Mouse (Mus musculus) spleen, postnatal 10 days (tissue): ENCODE measurements around the gene Gm4756.
A peak's percentile ranks its signal among the peaks of the same experiment; 100 is the strongest.
"Not testable (repeated sequence)": the region's sequence is repeated elsewhere in the genome, so short reads cannot be mapped to it uniquely, and the experiment has no call there.

Experiments
- DNase-seq, 2 experiments: peaks; one replicate each; pipeline ENCODE4 v3.0.0; 2021 to 2022; ENCODE audit warnings: low spot score in 2 of 2

Gm4756 gene

DNA sequence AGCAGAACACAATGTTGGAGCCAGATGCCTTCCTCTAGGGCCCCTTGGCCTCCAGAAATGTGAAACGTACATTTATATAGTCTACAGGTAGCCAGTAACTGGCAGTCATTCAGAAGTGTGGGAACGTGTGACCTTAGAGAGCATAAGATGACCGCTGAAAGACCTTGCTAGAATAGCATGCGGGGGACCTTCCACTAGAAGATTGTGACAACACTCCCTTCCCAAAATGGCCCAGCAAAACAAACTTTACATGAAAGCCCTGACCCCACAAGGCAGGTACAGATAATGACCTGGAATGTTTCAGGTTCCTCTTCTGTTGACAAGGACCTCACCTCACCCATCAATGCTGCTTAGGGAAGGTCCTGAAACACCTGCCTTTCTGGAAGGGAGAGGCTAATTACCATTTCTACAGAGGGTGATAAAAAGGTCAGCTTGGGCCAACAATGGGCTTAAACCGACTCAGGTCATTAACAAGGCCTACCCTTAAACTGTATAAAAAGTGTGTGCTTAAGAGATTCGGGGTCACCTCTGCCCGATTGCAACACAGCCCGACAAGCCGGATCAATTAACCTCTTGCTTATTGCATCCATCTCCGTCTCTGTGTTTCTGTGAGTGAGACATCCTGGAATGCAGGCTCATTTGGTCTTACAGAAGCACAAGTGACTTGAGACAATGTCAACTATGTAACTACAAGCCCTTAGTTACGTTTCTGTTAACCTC, at the start of gene Gm4756:
Gm4756 (minus strand) TSS at position 51 of the 720 bp plus-strand sequence.
- DNase-seq, result no peak

DNA sequence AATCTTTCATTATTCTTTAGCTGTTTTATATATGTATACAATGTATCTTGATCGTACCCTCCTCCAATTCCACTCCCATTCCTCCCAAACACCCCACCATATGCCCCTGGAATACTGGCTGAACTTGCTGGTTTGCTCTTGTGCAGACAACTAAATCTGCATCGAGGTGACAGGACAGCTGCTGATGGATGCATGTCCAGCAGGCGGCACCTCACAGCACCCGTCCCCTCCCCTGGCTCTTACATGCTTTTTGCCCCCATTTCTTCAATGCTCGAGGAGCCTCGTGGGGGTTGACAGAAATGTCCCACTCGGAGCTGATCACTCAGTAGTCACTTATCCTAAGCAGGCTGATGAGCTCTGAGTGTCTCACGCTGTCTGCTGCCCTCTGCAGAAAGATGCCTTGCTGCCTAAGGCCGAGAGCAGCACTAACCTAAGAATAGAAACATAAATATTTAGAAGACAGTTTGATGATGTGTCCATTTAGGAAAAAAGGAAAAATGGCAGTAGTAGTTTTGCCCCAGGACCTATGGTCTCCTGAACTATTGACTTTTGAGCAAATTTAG, 45.5 kb upstream of the Gm4756 start:
- DNase-seq, result no peak

DNA sequence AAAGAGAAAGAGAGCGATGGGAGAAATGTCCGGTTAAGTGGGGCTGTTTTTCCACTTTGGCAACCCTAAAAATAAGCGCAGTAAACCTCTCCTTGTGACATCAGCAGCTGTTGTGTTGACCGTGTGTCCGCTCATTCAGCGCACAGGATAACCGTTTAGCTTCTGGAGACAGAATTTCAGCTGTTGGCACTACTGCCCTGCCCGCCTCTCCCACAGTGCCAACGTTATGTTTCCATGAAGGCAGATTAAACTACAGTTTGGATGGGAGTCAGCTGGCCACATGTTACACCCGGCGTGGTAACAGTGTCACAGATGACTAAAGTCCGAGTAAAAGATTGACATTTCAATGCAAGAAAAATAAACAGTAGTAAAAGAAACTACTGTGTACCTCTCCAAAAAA, 45.0 kb upstream of the Gm4756 start:
- no peak for DNase-seq

DNA sequence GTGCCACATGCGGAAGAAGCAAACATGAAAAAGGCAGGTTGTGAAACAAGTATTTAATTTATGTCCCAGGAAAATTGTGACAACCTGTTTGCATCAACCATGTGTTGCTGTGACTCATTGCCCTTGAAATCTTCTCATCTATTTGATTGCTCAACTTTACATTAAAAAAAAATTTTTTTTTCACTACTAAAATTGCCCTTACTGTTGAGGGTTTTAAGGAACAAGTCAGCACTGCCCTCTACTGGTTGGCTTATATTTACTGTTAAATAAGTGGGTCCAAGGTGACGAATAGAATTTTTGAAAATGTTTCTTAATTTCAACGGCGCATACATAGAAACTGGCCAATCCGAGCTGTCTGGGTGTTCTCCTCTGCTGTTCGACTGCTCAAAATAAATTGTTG, 44.4 kb upstream of the Gm4756 start:
- DNase-seq, result peak in 1 of 2 experiments; percentile 17

DNA sequence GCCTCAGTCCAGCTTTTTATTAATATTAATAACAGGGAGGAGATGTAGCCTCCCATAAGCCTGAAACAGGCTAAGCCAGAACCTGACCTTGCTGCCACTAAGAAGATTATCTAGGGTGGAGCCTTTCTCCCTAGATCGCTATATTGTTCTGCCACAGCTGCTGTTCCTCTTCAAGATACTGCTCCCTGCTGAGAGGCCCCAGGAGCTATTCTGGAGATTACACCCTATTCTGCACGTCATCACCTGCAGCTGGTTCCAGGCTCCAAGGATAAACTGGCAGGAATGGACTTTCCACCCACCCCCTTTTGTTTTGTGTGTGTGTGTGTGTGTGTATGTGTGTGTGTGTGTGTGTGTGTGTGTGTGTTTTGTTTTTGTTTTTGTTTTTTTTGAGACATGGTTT, 38.8 kb upstream of the Gm4756 start:
- DNase-seq, result not testable (repeated sequence)

DNA sequence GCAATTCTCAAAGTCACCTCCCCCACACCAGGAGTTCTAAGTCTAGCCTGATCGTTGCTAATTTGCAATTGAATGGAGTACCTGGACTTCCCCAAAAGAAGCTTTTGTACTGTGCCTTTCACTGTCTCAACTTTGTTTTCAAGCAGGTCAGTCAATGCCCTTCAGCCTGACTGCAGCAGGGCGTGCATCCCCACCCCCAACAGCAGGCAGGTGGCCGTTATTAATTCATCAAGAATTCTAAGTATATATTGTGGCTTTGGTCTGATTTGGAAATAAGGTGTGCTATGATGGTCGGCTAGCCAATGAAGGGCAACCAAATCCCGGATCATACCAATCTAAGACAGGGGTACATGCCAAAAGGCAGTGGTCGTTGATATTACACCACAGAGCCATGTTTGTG, 38.3 kb upstream of the Gm4756 start:
- not testable (repeated sequence) for DNase-seq

DNA sequence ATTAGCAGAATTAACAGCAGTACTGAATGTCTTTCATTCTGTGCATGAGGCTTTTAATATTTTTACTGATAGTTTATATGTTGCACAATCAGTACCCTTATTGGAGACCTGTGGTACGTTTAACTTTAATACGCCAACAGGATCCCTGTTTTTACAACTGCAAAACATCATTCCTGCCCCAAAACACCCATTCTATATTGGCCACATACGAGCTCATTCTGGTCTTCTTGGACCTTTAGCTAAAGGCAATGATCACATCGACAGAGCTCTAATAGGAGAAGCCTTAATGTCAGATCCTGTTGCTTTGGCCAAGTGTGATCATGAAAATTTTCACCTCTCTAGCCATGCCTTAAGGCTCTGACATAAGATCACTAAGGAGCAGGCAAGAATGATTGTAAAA, 37.1 kb upstream of the Gm4756 start:
- DNase-seq, result not testable (repeated sequence)

DNA sequence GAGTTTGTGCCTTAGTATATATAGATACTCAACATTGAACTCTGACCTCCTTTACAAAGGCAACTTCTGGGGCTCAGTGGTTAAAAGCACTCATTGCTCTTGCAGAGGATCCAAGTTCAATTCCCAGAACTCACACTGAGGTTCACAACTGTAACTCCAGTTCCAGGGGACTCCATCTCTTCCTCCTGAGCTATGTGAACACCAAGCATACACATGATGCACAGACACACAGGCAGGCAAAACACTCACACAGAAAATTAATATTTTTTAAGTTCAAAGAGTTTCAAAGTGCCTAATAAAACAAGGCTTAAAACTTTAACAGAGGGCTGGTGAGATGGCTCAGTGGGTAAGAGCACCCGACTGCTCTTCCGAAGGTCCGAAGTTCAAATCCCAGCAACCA, 34.2 kb upstream of the Gm4756 start:
- DNase-seq, result no peak

DNA sequence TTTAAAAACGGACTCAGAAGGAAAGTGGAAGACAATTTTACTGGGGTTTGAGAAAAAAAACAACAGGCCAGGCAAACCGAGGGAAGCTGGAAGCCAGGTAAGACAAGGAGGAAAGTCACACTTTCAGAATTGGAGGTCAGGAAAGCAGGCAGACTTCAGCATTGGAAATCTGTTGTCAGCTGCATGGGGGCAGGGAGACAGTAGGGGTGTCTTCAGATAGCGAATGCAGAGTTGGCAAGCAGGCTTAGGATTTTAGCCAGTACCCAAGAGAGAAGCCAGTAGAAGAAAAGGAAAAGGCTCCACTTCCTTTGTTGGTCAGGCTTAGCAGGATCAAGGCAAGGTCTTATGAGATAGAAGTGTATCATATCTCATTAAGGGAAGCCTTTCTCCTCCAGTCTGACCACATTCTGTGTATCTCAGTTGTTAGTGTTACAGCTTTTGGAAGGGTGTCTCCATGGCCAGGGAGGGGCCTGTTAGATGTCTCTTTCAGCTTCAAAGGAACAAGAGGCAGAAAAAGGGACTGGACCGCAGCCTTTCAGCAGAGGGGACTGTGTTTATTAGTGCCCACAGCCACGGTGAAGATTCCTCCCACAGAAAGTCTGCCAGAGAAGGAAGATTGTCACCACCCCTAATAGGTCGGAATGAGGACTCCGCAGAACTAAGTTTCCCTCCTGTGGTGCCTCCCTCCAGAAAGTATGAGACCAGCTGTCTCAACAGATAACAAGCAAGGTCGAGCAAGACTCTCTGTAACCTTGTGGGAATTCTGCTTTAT, 33.2 kb upstream of the Gm4756 start:
- DNase-seq, result no peak

DNA sequence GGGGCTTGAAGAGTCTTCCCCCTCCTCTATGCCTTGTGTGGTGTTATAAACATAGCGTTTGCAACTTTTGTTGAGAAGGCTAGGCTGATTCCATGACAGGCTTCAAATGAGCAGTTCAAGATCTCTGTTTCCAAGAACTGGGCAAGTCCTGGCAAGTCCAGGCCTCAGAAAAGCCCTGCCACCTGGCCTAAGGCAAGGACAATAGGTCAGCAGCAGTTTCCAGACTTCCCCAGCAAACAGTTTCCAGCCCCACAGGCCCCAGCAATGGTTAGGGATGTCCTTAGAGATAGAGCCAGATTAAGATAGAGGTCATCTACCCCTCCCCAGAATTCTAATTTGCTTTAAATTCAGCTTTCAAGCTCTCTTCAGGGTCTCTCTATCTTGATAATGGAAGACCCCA, 32.5 kb upstream of the Gm4756 start:
- DNase-seq, result no peak

DNA sequence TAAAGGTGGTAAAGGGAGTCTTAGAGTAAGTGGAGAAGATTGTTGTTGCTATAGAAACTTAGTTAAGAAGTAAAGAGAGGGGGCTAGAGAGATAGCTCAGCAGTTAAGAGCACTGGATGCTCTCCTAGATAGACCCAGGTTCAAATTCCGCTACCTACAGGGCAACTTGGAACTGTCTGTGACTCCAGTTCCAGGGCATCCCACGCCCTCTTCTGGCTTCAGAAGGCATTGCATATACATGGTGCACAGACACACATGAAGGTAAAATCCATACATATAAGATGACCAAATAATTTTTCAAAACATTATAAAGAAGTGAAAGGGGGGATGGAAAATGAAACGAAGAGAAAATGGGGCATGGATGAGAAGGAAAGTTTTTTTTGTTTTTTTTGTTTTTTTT, 30.2 kb upstream of the Gm4756 start:
- DNase-seq, result no peak

DNA sequence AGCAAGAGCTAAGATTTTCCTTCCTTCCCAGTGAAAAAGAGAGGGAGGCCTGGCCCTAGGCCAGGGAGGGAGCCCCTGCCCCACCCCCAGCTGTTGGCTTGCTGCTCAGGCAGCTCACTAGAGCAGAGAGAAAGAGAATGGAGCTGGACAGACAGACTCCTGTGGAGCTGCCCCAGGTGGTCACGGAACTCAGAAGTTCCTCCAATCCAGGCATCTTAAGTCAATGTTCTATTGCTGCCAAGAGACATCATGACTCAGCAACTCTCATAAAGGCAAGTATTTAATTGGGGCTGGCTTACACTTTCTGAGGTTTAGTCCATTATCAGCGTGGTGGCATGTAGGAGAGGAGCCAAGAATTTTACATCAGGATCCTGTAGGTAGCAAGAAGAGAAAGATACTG, 25.4 kb upstream of the Gm4756 start:
- DNase-seq, result no peak

DNA sequence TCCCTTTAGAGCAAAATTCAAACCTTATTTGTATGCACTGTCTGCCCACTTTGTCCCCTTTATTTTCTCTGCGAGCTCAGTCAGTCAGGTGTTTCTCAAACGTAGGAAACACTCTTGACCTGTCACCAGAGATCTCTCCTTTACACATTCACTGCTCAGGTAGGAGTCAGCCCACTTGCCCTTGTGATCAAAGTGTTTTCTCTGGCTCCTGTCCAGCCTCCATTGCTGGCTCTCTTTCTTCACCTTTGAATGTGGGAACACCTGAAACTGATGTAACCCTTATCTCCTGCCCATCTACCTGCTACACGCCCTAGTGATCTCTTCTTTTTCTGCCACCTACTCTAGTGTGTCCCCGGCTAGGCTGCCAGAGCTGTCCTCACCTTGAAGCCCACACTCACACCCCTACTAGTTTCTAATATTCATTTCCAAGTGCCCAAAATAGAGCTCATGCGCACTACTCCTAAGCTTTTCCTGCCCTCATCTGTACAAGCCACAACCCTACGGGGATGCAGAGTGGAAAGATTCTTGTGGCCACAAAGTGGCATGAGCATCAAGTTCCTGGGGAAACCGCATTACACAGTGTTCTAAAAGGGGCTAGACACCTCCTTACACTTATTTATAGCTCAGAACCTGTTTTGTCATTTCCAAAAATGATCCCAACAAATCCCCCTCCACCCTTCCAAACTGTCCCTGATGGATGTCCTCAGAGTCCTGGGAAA, 24.8 kb upstream of the Gm4756 start:
- DNase-seq, result no peak

DNA sequence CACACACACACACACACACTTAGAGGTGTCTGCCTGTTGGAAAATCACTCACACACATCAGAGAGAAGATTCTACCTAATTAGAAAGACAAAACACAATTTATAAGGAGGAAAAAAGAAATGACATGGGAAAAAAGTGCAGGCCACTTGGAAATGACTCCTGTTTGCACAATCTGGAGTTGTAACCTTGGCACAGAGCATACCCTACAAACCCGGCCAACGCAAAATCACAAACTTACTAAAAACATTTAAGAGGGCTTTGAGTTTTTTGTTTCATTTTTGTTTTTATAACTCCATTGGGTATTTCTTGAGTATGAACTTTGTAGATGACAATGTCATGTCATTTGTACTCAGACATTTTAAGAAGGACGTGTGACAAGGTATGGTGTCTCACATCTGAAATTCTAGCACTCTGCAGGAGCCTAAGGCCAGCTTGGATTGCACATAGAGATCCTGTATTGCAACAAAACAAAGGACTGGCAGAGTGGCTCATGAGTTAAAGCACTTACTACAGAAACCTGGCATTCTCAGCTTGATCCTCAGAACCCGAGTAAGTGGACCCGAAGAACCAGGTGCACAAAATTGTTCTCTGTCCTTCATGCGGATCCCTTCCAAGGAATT, 22.2 kb upstream of the Gm4756 start:
- DNase-seq, result no peak

DNA sequence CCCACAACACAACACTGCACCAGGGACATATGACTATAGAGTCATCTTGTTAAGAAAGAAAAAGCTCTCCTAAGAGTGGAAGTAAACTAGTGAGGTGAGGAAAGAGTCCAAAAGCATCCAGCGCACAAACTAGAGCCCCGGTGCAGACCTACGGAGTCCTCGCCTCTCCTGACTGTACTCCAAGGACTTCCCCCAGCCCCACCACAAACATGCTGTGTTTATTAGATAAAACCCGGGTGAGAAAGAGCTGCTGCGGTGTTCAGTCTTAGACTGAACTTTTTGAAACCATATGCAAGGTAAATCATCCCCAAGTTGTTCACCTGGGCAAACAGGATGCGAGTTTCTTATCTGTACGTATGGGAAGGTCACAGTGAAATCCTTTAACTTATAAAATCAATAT, 21.5 kb upstream of the Gm4756 start:
- DNase-seq, result no peak

DNA sequence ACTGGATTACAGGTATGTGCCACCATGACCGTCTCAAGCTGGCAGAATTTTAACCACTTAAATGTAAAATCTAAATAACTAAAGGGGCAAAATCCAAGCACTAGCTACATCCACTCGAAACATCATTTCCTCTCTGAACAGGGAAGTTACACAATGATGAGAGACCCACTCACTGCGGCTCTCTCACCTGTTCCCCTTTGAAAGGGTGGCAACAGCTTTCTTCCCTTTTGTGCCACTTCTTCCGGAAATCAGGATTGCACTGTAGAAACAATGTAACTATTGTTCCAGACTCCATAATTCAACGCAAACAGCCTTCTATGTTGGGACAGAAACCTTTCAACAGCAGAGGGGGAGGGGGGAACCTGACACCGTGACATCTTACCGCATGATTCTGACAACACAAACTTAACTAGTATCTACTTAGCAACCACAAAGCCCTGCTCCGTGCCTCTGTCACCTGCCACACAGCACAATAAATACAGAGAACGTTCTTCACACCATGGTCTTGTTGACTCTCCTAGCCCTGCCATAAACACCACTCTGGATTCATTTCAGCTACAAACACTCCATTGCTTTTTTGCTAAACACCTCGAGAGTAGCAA, 18.5 kb upstream of the Gm4756 start:
- no peak for DNase-seq

DNA sequence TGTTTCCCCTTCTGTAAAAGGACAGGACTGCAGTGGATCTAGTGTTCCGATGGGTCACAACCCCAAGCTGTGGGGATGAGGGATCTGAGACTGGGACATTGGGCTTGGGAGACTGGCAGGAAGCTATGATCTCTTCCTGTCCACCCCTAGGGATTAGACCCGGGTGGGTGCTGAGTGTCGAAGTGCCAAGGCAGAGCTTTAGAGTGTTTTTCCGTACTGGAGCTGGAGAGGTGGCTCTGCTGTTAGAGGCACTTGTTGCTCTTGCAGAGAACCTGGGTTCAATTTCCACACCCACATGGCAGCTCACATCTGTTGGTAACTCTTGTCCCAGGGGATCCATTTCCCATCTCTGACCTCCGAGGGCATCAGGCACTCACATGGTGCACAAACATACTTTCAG, 16.6 kb upstream of the Gm4756 start:
- no peak for DNase-seq

DNA sequence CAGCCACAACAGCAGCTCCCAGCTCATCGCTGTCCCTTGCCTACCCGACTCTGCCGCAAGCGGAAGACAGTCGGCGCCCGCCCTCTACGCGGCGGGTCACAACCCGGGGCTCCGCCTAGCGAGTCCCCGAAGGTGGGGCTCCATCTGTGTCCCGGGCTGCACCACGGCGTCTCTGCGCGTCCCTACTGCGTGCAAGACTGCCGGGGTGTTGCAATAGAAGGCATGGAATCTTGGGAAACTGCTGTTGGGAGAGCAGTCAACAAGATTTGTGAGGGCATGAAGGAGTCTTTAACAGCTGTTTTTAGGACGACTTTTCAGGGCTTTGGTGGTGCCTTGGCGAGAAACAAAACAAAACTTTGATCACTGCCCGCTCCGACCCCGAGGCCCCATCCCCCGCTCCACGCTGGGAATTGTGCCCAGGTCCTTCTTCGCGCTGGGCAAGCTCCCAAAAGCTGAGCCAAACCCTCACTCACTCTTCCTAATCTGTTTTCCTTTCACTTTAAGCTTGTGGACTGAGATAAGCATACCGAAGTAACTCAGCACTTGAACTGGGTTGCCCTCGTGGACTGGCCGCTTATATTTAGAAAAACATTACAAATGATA, 15.4 kb upstream of the Gm4756 start, which contains the start of gene Dhrs7:
Dhrs7 (minus strand) TSS at position 175 of the 603 bp plus-strand sequence.
- peak; percentile 49 to 82 for DNase-seq

DNA sequence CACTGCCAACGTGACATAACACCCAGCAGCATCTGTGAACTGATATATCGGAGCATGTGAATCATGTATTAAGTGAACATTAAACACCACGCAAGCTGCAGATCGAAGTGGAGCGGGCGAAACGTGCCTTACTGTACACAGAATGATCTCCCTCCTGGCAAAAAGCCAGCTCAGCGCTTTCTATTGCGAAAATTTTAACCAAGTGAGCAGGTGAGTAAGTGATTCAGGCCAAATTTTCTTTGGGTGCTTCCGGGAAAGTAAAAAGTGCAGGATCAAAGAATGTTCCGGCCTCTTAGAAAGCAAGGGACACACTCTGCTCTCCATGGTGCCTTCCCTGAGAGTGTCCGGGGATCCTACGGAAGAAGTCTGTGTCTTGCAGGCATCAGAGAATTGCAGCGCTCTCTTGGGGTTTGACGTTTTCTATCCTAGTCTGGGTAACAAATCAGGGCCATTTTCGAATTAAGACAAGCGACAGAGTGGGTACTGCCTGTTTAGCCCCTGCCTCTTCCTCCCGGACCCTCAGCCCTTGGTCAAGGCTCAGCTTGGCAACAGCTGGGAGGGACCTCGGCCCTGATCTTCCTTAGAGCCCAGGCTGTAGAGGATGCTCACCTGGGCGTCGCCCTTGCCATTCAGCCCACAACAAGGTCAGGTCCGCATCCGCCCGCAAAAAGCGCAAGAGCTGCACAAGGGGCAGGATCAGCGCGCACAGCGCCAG, 14.7 kb upstream of the Gm4756 start:
- DNase-seq, result no peak

DNA sequence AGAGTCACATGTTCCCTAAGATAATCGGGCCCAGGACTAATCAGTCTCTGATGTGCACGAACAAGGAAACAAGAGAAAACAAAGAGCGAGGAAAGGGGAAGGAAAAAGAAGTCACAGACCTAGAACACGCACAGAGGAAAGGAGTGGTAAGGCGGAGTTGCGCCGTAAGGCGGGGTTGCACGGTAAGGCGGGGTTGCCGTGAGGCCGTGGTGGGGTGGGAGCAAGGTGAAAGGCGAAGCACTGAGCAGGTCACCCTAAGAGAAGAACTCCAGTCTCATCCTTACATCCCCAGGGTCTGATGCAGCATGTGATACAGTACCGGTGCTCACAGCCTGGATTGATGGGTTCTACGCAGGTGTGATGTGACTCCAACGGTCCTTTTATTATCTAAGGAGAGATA, 6.3 kb upstream of the Gm4756 start:
- no peak for DNase-seq
